Mouse (Mus musculus): ENCODE data around the gene Trib3.

GRCm38 (mm10) chr2:152287560-152287959 is 56.3 kb downstream of the Trib3 start:
- TF ChIP-seq NANOG (IDR thresholded peaks at IDR 0.05; ENCODE audit: borderline replicate concordance, low read length) (no peak), CTCF (conservative IDR thresholded peaks at IDR 0.05; ENCODE audit: low read length) (no peak)
